Mouse (Mus musculus) thymus, postnatal 10 days (tissue): Measurements from ENCODE around the gene Wbp1l.
A peak's percentile ranks its signal among the peaks of the same experiment; 100 is the strongest.

Experiments used
- DNase-seq, 2 experiments: peaks; one replicate each; pipeline ENCODE4 v3.0.0; 2021; ENCODE audit warnings: low spot score in 2 of 2

Gene Wbp1l

DNA sequence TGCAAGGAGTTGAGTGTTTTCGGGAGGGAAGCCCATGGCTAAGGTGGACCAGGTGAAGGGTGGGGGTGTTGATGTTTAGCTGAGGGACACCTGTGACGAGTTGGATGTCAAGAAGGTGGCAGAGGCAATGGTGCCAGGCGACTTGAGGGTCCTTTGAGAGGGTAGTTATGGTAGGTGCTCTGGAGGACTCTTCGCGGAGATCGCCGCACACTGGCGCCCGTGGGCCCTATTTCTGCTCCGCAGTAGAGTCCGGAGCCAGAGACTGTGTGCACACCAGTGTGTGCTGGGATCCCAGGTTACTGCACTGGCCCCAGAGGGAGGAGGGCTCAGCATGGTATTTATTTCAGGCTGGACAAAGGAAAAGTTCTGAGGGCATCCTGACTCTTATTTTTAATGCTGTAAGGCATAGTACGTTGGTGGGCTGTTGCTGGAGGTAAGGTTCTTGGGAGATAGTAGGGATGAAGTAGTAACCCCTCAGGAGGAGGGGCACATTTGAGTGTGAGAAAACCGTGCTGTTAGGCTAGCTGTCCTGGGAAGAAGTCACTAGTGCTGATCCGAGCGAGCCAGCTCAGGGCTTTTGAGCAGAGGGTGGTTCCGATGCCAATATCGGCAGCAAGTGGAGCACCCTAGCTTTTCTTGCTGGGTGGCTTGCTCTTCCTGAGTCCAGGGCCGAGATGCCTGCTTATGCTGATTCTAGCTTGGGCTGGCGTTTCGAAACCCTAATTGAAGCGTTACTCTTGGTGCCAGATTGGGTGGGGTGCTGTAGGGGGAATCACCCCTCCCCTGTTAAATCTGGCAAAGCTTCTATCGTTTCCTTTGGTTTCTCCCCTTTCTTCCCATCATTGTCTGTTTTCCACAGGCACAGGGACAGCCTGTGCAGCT lies 732 bp downstream of the Wbp1l start:
- DNase-seq, result no peak

GRCm38 (mm10) chr19:46600371-46600770 lies 1.5 kb downstream of the Wbp1l start:
- DNase-seq, result no peak

DNA sequence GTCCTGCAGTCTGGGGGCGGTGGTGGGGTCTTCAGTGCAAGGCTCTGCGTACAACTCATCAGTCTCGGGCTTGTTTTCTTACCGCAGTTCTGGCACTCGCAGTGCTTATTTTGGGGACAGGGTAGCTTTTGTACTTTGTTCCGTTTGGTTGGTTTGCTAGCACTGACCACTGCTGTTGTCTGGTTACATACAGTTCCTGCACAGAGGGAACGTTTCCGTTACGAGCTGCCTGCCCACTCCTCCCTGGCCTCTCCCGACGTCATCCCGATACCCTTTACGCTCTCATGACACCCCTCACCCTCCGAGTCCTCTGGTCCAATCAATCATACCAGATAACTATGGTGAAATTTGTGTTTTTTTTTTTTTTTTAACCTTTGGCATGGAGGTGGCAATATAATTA lies 2.6 kb downstream of the Wbp1l start:
- DNase-seq, result no peak

GRCm38 (mm10) chr19:46602406-46602805 lies 3.5 kb downstream of the Wbp1l start:
- DNase-seq, result no peak

DNA sequence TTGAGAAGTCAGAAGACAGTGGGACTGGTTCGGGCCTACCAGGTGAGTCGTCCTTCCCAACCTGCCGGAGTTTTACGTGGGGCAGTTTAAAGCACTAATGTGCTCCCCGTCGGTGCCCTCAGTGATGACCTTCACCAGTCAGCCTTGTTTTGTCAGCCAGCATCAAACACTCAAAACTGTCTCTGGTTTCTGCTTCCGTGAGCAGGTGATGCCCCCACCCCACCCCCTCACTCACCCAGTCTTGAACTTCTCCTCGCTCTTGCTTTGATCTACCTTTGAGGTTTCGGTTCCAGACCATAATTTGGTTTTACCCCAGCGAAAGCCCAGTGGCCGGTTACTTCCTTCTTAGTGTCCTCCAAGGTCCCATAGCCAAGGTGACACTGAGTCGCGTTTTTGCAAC lies 7.8 kb downstream of the Wbp1l start:
- DNase-seq, result no peak

DNA sequence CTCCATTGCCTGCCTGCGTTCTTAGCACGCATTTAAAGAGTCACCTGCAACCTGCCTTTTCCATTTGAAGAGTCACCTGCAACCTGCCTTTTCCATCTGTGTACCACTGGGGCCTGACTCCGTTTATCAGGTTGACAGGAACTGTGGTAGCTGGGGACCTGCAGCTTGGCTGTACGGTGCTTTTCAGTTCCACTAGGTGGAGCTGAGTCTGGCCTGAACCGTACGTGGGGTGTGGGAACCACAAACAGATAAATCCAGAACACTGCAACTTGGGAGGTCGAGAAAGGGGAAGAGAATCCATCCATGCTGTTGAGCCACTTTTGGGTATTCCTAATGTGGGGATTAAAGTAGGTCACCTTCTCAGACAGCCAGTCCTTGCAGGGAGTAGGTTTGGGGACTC lies 8.5 kb downstream of the Wbp1l start:
- DNase-seq, result peak; percentile 22 to 56

- DNase-seq, result no peak
These were observed 9.3 kb downstream of the Wbp1l start for GRCm38 (mm10) chr19:46608158-46608557.

DNA sequence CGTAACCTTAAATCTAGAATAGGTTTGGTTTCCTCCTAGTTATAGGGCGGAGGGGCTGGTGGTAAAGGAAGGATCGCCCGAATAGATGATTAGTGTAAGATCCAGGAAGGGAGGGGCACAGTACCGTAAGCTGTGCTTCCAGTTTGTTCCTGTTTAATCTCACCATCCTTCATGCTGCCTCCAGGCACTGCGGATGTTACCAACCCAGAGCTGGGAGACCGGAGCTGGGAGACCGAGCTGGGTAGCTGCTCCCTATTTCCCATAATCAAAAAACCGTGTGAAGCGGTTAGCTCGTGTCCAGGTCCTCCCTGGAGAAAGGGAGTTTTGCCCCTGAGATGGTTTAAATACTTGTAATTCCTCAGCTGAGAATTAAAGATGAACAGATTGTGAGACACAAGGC lies 17.5 kb downstream of the Wbp1l start:
- no peak for DNase-seq

DNA sequence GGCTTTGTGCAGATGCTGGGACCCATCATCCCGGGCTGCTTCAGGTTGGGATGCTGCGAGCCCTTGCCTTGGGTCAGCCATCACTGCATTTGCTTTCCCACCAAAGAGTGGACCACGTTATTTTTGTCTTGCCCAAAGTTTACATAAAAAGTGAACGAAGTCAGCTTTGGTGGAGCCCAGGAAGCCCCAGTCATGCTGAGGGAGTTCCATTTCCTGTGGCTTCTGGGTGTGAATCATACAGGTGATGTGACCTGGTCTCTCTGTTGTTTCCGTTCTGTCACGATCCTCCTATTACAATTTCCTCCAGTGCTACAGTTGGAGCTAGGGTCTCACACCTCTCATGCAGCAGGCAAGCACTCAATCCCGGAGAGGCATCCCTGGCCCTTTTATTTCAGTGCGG lies 18.5 kb downstream of the Wbp1l start:
- no peak for DNase-seq

DNA sequence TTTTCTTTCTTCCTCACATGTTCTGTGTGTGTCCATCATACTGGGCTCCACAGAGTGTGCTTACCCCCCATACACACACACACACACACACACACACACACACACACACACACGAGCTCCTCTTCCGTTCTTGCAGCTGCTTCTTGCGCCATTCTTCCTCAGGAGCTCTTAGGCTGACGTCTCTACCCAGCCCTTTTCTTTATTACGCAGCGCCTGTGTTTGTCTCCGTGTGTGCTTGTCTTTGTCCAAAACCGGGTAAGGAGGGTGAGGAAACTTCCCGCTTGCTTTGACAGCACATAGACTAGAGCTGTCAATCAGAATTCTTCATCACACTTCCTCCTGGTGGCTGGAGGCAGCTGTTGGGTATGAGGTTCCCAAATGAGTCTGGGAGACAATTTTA lies 19.4 kb downstream of the Wbp1l start:
- DNase-seq, result no peak

DNA sequence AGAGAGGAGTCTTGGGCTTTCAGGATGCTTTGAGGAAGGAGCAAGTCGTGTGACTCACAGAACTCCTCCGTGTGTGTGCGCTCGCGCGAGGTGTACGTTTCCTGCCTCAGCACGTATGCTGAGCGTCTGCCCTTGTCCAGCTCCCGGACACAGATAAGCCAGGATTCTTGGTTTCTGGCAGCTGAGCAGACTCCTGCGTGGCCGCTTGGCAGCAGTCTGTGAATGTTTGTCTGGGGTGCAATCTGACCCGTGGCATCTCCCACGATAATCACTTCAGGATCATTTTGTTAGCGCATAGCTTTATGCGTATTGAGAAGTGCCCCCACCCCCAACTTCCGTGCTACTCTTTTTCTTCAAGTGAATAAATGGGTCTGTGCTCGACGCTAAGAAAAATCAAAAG lies 20.1 kb downstream of the Wbp1l start:
- DNase-seq, result no peak

GRCm38 (mm10) chr19:46619518-46619917 lies 20.6 kb downstream of the Wbp1l start:
- DNase-seq, result no peak

GRCm38 (mm10) chr19:46620016-46620808 lies 21.3 kb downstream of the Wbp1l start:
- DNase-seq, result no peak

- DNase-seq, result no peak
These were observed 22.6 kb downstream of the Wbp1l start for GRCm38 (mm10) chr19:46621236-46622183.

DNA sequence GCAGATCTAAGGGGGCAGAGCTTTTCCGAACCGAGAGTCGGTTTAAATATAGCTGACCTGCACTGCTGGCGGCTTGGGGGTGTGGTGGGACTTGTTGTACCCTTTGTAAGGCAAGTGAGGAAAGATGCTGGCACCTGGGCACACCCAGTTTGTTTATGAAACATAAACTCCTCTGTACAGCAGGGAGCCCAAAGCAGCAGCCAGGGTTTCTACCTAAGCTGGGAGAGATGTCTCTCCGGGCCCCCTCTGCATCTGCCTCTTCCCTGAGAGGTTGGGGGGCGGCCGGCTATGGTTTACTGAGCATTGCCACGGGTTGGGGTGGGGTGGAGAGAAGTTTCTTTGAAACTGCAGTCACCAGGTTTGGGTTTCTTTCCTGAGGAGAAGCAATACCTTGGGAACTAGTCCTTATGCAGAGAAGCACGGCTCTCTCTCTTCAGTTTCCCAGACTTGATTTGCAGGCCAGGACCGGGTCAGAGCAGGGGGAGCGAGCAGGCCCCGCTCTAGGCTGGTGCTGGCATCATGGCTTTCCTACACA lies 23.8 kb downstream of the Wbp1l start:
- no peak for DNase-seq

DNA sequence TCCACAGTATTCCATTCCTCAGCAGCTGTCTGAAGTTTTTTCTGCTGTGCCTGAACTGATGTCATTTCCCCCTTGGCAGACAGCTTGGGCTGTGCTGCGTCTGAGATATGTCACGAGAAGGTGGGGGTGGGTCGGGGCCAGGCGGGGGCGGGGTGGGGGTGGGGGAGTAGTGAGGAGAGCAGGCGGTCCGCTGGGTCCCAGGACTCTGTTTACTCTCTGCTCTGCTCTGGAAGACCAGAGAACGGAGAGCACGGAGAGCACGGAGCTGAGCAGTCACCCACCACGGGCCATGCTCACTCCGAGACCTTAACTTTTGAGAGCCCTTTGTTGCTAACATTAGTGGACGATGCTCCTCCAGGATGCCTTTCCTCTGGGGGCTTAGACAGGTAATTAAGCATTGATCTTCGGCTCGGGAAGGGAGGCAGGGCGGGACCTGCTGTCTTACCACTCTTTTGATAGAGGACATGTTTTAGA lies 24.3 kb downstream of the Wbp1l start:
- DNase-seq, result no peak

DNA sequence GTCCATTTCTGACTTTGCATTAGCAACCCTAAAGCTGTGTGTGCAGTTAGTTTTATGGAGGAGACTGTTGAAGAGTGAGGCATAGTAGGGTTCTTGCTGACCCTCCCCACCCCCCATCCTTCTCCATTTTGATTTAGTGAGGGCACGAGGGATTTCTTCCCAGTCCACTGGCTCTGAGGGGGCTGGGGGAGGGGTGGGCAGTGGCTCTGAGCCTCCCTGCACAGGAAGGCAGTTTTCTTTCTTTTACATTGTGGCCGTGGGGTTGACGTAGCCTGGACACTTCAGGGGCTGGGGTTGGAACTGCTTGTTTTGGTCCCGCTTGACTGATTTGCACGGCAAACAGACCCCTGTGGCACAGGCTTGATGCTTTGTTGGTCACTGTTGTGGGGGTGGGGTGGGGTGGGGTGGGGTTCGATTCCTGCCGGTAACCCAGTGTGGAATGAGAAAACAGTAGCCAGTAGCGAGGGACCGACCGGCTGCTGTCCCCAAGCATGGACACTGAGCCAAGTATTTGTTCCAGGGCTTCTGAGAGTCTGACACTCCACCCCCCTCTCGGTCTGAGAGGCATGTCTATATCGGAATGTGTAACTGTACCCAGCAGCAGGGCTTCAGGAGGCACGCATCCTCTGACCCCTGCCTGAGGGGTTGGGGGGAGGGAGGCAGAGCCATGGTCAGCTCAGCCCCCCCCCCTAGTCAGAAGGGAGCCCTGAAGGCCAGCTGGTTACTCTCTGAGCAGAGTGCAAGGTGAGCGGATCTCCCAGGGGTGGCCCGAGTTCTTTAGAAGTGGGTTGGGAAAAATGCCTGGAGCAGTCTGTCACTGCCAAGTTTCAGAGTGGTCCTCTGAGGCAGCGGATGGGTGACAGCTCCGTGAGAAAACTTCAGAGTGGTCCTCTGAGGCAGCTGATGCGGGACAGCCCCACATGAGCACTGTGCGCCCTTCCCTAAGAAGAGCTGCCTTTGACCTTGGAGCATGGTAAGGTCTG lies 25.2 kb downstream of the Wbp1l start:
- DNase-seq, result no peak

DNA sequence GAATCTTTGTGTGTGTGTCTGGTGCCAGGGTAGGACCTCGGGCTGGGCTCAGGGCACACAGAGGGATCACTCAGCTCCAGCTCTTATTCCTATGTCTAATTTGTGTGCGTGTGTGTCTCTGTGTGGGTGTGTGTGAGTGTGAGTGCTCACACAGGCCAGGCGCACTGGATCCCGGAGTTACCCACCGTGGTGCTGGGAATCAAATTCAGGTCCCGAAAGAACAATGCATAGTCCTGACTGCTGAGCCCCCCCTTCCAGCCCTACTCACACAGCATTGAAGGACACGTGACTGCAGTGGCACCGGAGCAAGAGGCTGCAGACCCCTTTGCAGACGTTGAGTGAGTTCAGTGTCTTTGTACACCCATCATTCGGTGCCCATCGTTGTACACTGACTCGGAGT lies 26.1 kb downstream of the Wbp1l start:
- no peak for DNase-seq

- DNase-seq, result no peak
These were observed 26.6 kb downstream of the Wbp1l start for GRCm38 (mm10) chr19:46625519-46625918.

- DNase-seq, result no peak
These were observed 29.5 kb downstream of the Wbp1l start for GRCm38 (mm10) chr19:46628403-46628802.
